In genomic region chr5:47273389-47274255, GRCm38 (mm10) we compare ENCODE assay signal across 8 mouse cellular contexts.
DNase-seq lines count a peak whose midpoint lies in the region; ATAC-seq and TF ChIP-seq lines count a peak whose summit lies in the region.
"Had no signal": no experiment of that assay in that cellular context is flagged by ENCODE, and none has a peak within 500 bp of the region (broad histone marks: within the 10 kb centered on the region; RNA-seq: fewer than 3 reads in every experiment).

No protein-coding gene starts in this region.

- H3K27me3 ChIP-seq in liver, adult 2 months (ENCODE audit: control insufficient read depth, insufficient read depth, low read length), result no peaks in the 10 kb centered on the region
- no peaks in the 10 kb centered on the region for H3K27me3 ChIP-seq in liver, postnatal 0 days (ENCODE audit: insufficient read depth, low read length)
- no peaks in the 10 kb centered on the region for H3K27me3 ChIP-seq in heart, embryonic 14.5 days (ENCODE audit: control insufficient read depth, insufficient read depth, low read length)

- H3K27ac ChIP-seq in liver, adult 2 months (replicated peaks; ENCODE audit: insufficient read depth, low read depth, low read length), result no peak overlapping the region
- H3K27ac ChIP-seq in liver, postnatal 0 days (ENCODE audit: low read depth), result no peak overlapping the region
- H3K27ac ChIP-seq in heart, embryonic 14.5 days (replicated peaks in 1 of 2; ENCODE audit: control insufficient read depth in 1 of 2, insufficient read depth in 1 of 2, low read depth in 2 of 2, low read length in 2 of 2), result peak overlapping the region; percentile 46 to 59
- H3K27ac ChIP-seq: left cerebral cortex, adult 2 months had no signal

- peak; percentile 37 for DNase-seq in liver, adult 2 months (ENCODE audit: extremely low read depth, low read depth, low spot score)
- DNase-seq in liver, postnatal 0 days, result no peak
- DNase-seq in embryo, embryonic 10 days (ENCODE audit: low spot score), result peak; percentile 60
- DNase-seq in lung, postnatal 36 days, result peak; percentile 24
- DNase-seq in thymus, postnatal 4 days, result no peak

- 38% methylated on average over 9 of the region's 9 CpGs for WGBS in liver, adult 2 months
- 69% methylated on average over 9 of the region's 9 CpGs for WGBS in liver, postnatal 0 days (ENCODE audit: insufficient replicate concordance)
- WGBS in heart, embryonic 14.5 days, result 44% methylated on average over 9 of the region's 9 CpGs

- TF ChIP-seq EP300 in liver, postnatal 0 days (IDR thresholded peaks at IDR 0.05; ENCODE audit: low read depth), result no peak

- TF ChIP-seq POLR2A in liver, adult 2 months (IDR thresholded peaks at IDR 0.05; ENCODE audit: extremely low read depth, insufficient read depth, low read length), result no peak

- H3K9me3 ChIP-seq in liver, postnatal 0 days (ENCODE audit: low read length), result no peaks in the 10 kb centered on the region
- H3K9me3 ChIP-seq in heart, embryonic 14.5 days (ENCODE audit: control insufficient read depth, low read length), result no peaks in the 10 kb centered on the region

- no peak for TF ChIP-seq CTCF in liver, adult 2 months (IDR thresholded peaks at IDR 0.05; ENCODE audit: low read depth, low read length)
- no peak for TF ChIP-seq CTCF in liver, postnatal 0 days (IDR thresholded peaks at IDR 0.05; ENCODE audit: low read depth)

- H3K4me3 ChIP-seq in liver, adult 2 months (ENCODE audit: insufficient read depth, low read depth, low read length), result no peak overlapping the region
- no peak overlapping the region for H3K4me3 ChIP-seq in liver, postnatal 0 days (ENCODE audit: low read depth, low read length)
- no peak overlapping the region for H3K4me3 ChIP-seq in heart, embryonic 14.5 days (ENCODE audit: control insufficient read depth in 1 of 2, insufficient read depth in 1 of 2, low read depth in 1 of 2, low read length in 2 of 2)
- H3K4me3 ChIP-seq: left cerebral cortex, adult 2 months had no signal

- no peaks in the 10 kb centered on the region for H3K79me2 ChIP-seq in liver, adult 2 months (ENCODE audit: control insufficient read depth, insufficient read depth, low read length)

- no peak for ATAC-seq in liver, postnatal 0 days
- peak; percentile 68; the same call in 1 of the 2 replicates for ATAC-seq in heart, embryonic 14.5 days (ENCODE audit: insufficient number of reproducible peaks, insufficient read depth, low FRiP score, low read depth)
- ATAC-seq in erythroid progenitor cell, adult 5-6 weeks (replicated peaks; ENCODE audit: low FRiP score, poor library complexity, severe bottlenecking), result no peak

- no peaks in the 10 kb centered on the region for H3K4me1 ChIP-seq in liver, adult 2 months (ENCODE audit: control insufficient read depth, insufficient read depth, low read length)
- H3K4me1 ChIP-seq in liver, postnatal 0 days (ENCODE audit: insufficient read depth), result no peaks in the 10 kb centered on the region
- H3K4me1 ChIP-seq in heart, embryonic 14.5 days (ENCODE audit: control insufficient read depth in 2 of 2, insufficient read depth in 2 of 2, low read length in 2 of 2), result peaks cover 11 to 21% of the 10 kb centered on the region in 2 experiments

- H3K4me2 ChIP-seq in liver, postnatal 0 days (ENCODE audit: low read depth, low read length), result no peak overlapping the region
- H3K4me2 ChIP-seq in heart, embryonic 14.5 days (ENCODE audit: low read length), result no peak overlapping the region

- H3K9ac ChIP-seq in liver, adult 2 months (ENCODE audit: low read depth, low read length), result no peak overlapping the region
- H3K9ac ChIP-seq in liver, postnatal 0 days (replicated peaks), result no peak overlapping the region
- H3K9ac ChIP-seq in heart, embryonic 14.5 days (ENCODE audit: low read length), result 0 out of 2 replicates have a peak overlapping the region, but pooled peaks have one; percentile 14

- no peaks in the 10 kb centered on the region for H3K36me3 ChIP-seq in liver, adult 2 months (ENCODE audit: control insufficient read depth, insufficient read depth, low read length)
- H3K36me3 ChIP-seq in liver, postnatal 0 days (replicated peaks; ENCODE audit: insufficient read depth, low read length), result no peaks in the 10 kb centered on the region
- no peaks in the 10 kb centered on the region for H3K36me3 ChIP-seq in heart, embryonic 14.5 days (ENCODE audit: control insufficient read depth, insufficient read depth, low read length)

Comparison
In these comparisons a context has a peak if more than half of its experiments do, and no peak if none do; other contexts are left out.
1. DNase-seq: peak in liver, adult 2 months (single experiment), embryo, embryonic 10 days (single experiment) and lung, postnatal 36 days (single experiment); none in liver, postnatal 0 days (single experiment) and thymus, postnatal 4 days (single experiment).
2. H3K27ac ChIP-seq: peak in heart, embryonic 14.5 days (2 of 2); none in liver, adult 2 months (single experiment) and liver, postnatal 0 days (single experiment).